Mouse (Mus musculus): ENCODE data around the gene Isoc2a. TPM values are rescaled to one million over a fixed set of nuclear protein-coding genes. Genes with fewer than 3 reads are reported as not detected.

Isoc2a gene
- polyA plus RNA-seq, 1 experiment from 2014 or later, result 0.92 TPM

GRCm38 (mm10) chr7:4924891-4925301 is 47.9 kb downstream of the Isoc2a start:
- 0% methylated on average over 3 of the region's 4 CpGs for WGBS
- Histone ChIP-seq H3K4me2 (ENCODE audit: low read length) (no peak overlapping the region), H3K4me3 (replicated peaks; ENCODE audit: low read length) (no peak overlapping the region), H3K27me3 (replicated peaks; ENCODE audit: control insufficient read depth, insufficient read depth, low read length) (no peaks in the 10 kb centered on the region), H3K9ac (replicated peaks; ENCODE audit: low read depth, low read length) (no peak overlapping the region), H3K27ac (ENCODE audit: low read length) (peak overlapping the region; percentile 98), H3K4me1 (replicated peaks; ENCODE audit: control insufficient read depth, insufficient read depth, low read length) (peaks cover 49% of the 10 kb centered on the region), H3K9me3 (ENCODE audit: control insufficient read depth, low read length) (no peaks in the 10 kb centered on the region), H3K36me3 (ENCODE audit: control insufficient read depth, insufficient read depth) (peaks cover 9% of the 10 kb centered on the region)
- ATAC-seq, result no peak

GRCm38 (mm10) chr7:4925441-4926381 is 48.8 kb downstream of the Isoc2a start, which contains the start of gene Ssc5d:
TSS of gene Ssc5d (plus strand) at chr7:4925785.
- Histone ChIP-seq H3K4me2 (ENCODE audit: low read length) (no peak within 1 kb of the TSS; the same call in 1 of the 2 replicates), H3K9ac (replicated peaks; ENCODE audit: low read depth, low read length) (peak within 1 kb of the TSS; percentile 42), H3K4me1 (replicated peaks; ENCODE audit: control insufficient read depth, insufficient read depth, low read length) (peaks cover 49% of the 10 kb centered on the region), H3K4me3 (replicated peaks; ENCODE audit: low read length) (no peak within 1 kb of the TSS), H3K27me3 (replicated peaks; ENCODE audit: control insufficient read depth, insufficient read depth, low read length) (no peaks in the 10 kb centered on the region), H3K27ac (ENCODE audit: low read length) (peak within 1 kb of the TSS; percentile 98), H3K9me3 (ENCODE audit: control insufficient read depth, low read length) (no peaks in the 10 kb centered on the region), H3K36me3 (ENCODE audit: control insufficient read depth, insufficient read depth) (peaks cover 3% of the 10 kb centered on the region; the same call in 1 of the 2 replicates)
- no peak for ATAC-seq
- WGBS, result 10% methylated on average over 6 of the region's 6 CpGs

- Histone ChIP-seq H3K36me3 (ENCODE audit: control insufficient read depth, insufficient read depth) (no peaks in the 10 kb centered on the region), H3K9ac (replicated peaks; ENCODE audit: low read depth, low read length) (no peak overlapping the region), H3K27ac (ENCODE audit: low read length) (no peak overlapping the region), H3K4me3 (replicated peaks; ENCODE audit: low read length) (no peak overlapping the region), H3K9me3 (ENCODE audit: control insufficient read depth, low read length) (no peaks in the 10 kb centered on the region), H3K4me1 (replicated peaks; ENCODE audit: control insufficient read depth, insufficient read depth, low read length) (peaks cover 43% of the 10 kb centered on the region), H3K27me3 (replicated peaks; ENCODE audit: control insufficient read depth, insufficient read depth, low read length) (no peaks in the 10 kb centered on the region), H3K4me2 (ENCODE audit: low read length) (no peak overlapping the region)
- no peak for ATAC-seq
- 78% methylated on average over 16 of the region's 16 CpGs for WGBS
Observed at GRCm38 (mm10) chr7:4926849-4927248, 49.9 kb downstream of the Isoc2a start.

DNA sequence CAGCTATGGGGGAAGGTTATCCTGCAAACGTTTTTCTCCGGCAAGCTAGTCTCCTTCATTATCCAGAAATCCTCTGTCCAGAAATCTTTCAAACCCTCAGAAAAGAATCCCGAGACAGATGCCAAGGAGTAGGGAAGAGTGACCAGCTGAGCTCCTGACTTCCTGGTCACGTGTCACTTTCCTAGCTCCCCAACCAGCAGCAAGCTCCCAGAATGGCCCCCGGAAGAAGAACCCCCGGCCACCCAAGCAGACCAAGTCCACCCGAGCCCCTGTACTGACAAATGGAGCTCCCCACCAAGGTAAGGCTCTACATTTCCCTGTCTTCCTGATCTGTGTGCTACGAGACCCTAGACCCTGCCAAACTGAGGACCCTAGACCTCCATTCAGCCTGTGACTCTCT is 50.8 kb downstream of the Isoc2a start:
- no peak for ATAC-seq
- no peaks in the 10 kb centered on the region for H3K36me3 ChIP-seq (ENCODE audit: control insufficient read depth, insufficient read depth)

GRCm38 (mm10) chr7:4928323-4928722 is 51.4 kb downstream of the Isoc2a start:
- no peak overlapping the region for H3K9ac ChIP-seq (replicated peaks; ENCODE audit: low read depth, low read length)
- no peak overlapping the region for H3K27ac ChIP-seq (ENCODE audit: low read length)
- H3K9me3 ChIP-seq (ENCODE audit: control insufficient read depth, low read length), result no peaks in the 10 kb centered on the region
- ATAC-seq, result no peak
- H3K4me3 ChIP-seq (replicated peaks; ENCODE audit: low read length), result no peak overlapping the region
- no peaks in the 10 kb centered on the region for H3K27me3 ChIP-seq (replicated peaks; ENCODE audit: control insufficient read depth, insufficient read depth, low read length)
- 87% methylated on average over 16 of the region's 17 CpGs for WGBS
- no peak overlapping the region for H3K4me2 ChIP-seq (ENCODE audit: low read length)
- H3K36me3 ChIP-seq (ENCODE audit: control insufficient read depth, insufficient read depth), result no peaks in the 10 kb centered on the region
- peaks cover 29% of the 10 kb centered on the region for H3K4me1 ChIP-seq (replicated peaks; ENCODE audit: control insufficient read depth, insufficient read depth, low read length)

More for the DNA sequence above, 50.8 kb downstream of the Isoc2a start:
- Histone ChIP-seq H3K4me2 (ENCODE audit: low read length) (no peak overlapping the region), H3K4me3 (replicated peaks; ENCODE audit: low read length) (no peak overlapping the region), H3K9ac (replicated peaks; ENCODE audit: low read depth, low read length) (no peak overlapping the region), H3K4me1 (replicated peaks; ENCODE audit: control insufficient read depth, insufficient read depth, low read length) (peaks cover 35% of the 10 kb centered on the region), H3K9me3 (ENCODE audit: control insufficient read depth, low read length) (no peaks in the 10 kb centered on the region), H3K27me3 (replicated peaks; ENCODE audit: control insufficient read depth, insufficient read depth, low read length) (no peaks in the 10 kb centered on the region), H3K27ac (ENCODE audit: low read length) (no peak overlapping the region)
- WGBS, result 67% methylated on average over 8 of the region's 8 CpGs

DNA sequence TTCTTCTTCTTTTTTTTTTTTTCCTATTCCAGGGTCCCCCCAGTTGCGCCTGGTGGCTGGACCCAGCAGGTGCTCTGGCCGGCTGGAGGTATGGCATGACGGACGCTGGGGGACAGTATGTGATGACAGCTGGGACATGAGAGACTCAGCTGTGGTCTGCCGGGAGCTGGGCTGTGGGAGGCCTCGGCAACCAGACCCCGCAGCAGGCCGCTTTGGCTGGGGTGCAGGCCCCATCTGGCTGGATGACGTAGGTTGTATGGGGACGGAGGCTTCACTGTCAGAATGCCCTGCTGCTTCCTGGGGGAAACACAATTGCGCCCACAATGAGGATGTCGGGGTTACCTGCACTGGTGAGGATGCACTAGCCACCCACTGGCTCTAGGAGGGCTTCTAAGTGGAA is 56.1 kb downstream of the Isoc2a start:
- H3K9me3 ChIP-seq (ENCODE audit: control insufficient read depth, low read length), result 0 out of 2 replicates have a peak, but pooled peaks cover 3% of the 10 kb centered on the region
- ATAC-seq, result no peak
- WGBS, result 84% methylated on average over 12 of the region's 12 CpGs

GRCm38 (mm10) chr7:4934160-4934914 is 57.4 kb downstream of the Isoc2a start:
- no peak overlapping the region for H3K9ac ChIP-seq (replicated peaks; ENCODE audit: low read depth, low read length)
- WGBS, result 80% methylated on average over 4 of the region's 4 CpGs
- H3K27me3 ChIP-seq (replicated peaks; ENCODE audit: control insufficient read depth, insufficient read depth, low read length), result no peaks in the 10 kb centered on the region
- ATAC-seq, result no peak
- H3K36me3 ChIP-seq (ENCODE audit: control insufficient read depth, insufficient read depth), result no peaks in the 10 kb centered on the region
- no peaks in the 10 kb centered on the region for H3K4me1 ChIP-seq (replicated peaks; ENCODE audit: control insufficient read depth, insufficient read depth, low read length)
- H3K9me3 ChIP-seq (ENCODE audit: control insufficient read depth, low read length), result 0 out of 2 replicates have a peak, but pooled peaks cover 3% of the 10 kb centered on the region
- no peak overlapping the region for H3K4me3 ChIP-seq (replicated peaks; ENCODE audit: low read length)
- no peak overlapping the region for H3K4me2 ChIP-seq (ENCODE audit: low read length)
- H3K27ac ChIP-seq (ENCODE audit: low read length), result no peak overlapping the region

More for the DNA sequence above, 56.1 kb downstream of the Isoc2a start:
- H3K4me3 ChIP-seq (replicated peaks; ENCODE audit: low read length), result no peak overlapping the region
- H3K36me3 ChIP-seq (ENCODE audit: control insufficient read depth, insufficient read depth), result no peaks in the 10 kb centered on the region
- H3K4me2 ChIP-seq (ENCODE audit: low read length), result no peak overlapping the region
- no peaks in the 10 kb centered on the region for H3K4me1 ChIP-seq (replicated peaks; ENCODE audit: control insufficient read depth, insufficient read depth, low read length)
- no peak overlapping the region for H3K9ac ChIP-seq (replicated peaks; ENCODE audit: low read depth, low read length)
- no peak overlapping the region for H3K27ac ChIP-seq (ENCODE audit: low read length)
- no peaks in the 10 kb centered on the region for H3K27me3 ChIP-seq (replicated peaks; ENCODE audit: control insufficient read depth, insufficient read depth, low read length)

GRCm38 (mm10) chr7:4936832-4937231 is 59.9 kb downstream of the Isoc2a start:
- Histone ChIP-seq H3K4me3 (replicated peaks; ENCODE audit: low read length) (no peak overlapping the region), H3K9me3 (ENCODE audit: control insufficient read depth, low read length) (0 out of 2 replicates have a peak, but pooled peaks cover 3% of the 10 kb centered on the region), H3K27ac (ENCODE audit: low read length) (no peak overlapping the region), H3K9ac (replicated peaks; ENCODE audit: low read depth, low read length) (no peak overlapping the region), H3K36me3 (ENCODE audit: control insufficient read depth, insufficient read depth) (no peaks in the 10 kb centered on the region), H3K4me1 (replicated peaks; ENCODE audit: control insufficient read depth, insufficient read depth, low read length) (no peaks in the 10 kb centered on the region), H3K4me2 (ENCODE audit: low read length) (no peak overlapping the region), H3K27me3 (replicated peaks; ENCODE audit: control insufficient read depth, insufficient read depth, low read length) (no peaks in the 10 kb centered on the region)
- no peak for ATAC-seq
- 87% methylated on average over 10 of the region's 10 CpGs for WGBS

DNA sequence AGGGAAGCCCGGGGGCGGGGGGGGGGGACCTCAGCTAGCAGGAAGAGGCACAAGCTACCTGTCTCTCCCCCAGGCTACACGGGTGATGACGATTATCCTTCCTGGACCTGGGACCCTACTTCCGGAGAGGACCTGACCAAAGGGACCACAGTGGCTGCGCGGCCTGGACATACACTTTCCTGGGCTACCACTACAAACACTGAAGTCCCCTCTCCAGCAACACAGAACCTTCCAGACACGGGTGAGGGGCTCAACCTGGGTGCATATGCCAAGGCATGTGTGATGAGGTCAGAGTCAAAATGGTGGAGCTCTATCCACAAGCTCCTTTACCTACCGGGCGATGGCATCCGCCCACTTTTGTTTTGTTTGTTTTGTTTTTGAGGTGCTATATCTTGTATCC is 60.4 kb downstream of the Isoc2a start:
- 0 out of 2 replicates have a peak, but pooled peaks cover 3% of the 10 kb centered on the region for H3K9me3 ChIP-seq (ENCODE audit: control insufficient read depth, low read length)
- no peak overlapping the region for H3K9ac ChIP-seq (replicated peaks; ENCODE audit: low read depth, low read length)
- no peak overlapping the region for H3K4me3 ChIP-seq (replicated peaks; ENCODE audit: low read length)
- no peak overlapping the region for H3K27ac ChIP-seq (ENCODE audit: low read length)
- no peak for ATAC-seq
- WGBS, result 88% methylated on average over 9 of the region's 11 CpGs
- no peaks in the 10 kb centered on the region for H3K36me3 ChIP-seq (ENCODE audit: control insufficient read depth, insufficient read depth)
- no peaks in the 10 kb centered on the region for H3K4me1 ChIP-seq (replicated peaks; ENCODE audit: control insufficient read depth, insufficient read depth, low read length)
- H3K4me2 ChIP-seq (ENCODE audit: low read length), result no peak overlapping the region
- H3K27me3 ChIP-seq (replicated peaks; ENCODE audit: control insufficient read depth, insufficient read depth, low read length), result no peaks in the 10 kb centered on the region
